Mouse (Mus musculus) layer of hippocampus, adult 9-10 months (tissue): ENCODE measurements at regions not wholly inside any gene's neighbourhood (a gene's known extent, or its start where the extent isn't known, plus 50 kb on each side); places are given as distances from the start of the nearest gene placed in this dataset.
"Not testable (repeated sequence)": the region's sequence is repeated elsewhere in the genome, so short reads cannot be mapped to it uniquely, and the experiment has no call there.

Experiments used
- DNase-seq: peaks from one replicate; pipeline ENCODE4 v3.0.0; 2022; ENCODE audit warnings: low spot score

DNA sequence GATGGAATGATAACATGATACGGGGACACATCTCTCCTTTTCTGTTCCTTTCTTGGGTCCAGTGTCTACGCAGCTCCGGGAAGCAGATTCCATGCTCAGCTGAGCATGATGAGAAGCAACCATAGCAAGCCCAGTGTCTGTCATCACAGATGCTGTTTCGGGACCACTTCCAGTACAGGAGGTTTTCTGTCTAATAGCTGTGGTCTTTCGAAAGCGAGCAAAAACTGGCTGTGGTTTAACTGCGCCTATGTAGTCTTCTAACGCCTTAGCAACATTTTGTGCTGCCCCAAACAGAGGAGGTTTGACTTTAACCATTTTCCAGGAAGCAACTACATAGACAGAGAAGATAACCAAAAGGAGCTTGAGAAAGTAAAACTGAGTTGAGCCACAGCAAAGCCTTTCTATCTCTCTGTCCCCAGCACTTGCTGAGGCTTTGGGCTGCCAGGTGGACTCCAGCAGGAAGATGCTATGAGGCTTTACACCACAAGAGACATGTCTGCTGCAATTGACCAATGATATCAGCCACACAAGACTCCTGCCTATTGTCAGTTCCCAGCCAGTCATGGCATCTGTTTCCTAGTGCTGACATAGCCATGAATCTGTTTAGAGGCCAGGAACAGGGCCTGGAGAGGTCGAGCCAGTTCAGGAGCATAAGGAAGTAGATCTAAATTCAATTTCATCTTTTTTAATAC, 95.1 kb downstream of the Stard3nl start:
- peak; percentile 2 for DNase-seq

DNA sequence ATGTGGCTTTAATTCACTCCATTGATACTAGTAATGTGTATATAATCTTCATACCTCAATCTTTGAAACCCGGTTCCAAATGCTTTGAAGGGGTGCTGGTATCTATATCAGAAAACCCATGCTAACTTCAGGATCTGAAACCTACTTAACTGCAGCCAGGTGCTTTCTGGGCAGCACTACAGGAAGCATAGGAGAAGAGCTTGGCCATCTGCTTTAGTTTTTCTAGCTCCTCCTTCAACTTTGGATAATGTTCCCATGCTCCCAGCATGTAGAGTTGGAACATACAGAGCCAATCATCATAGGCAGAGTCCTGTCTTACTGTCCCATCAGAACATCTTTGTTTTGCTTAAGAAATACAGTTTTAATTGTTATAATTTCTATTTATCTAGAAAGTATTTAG, 99.3 kb downstream of the Stard3nl start:
- no peak for DNase-seq

DNA sequence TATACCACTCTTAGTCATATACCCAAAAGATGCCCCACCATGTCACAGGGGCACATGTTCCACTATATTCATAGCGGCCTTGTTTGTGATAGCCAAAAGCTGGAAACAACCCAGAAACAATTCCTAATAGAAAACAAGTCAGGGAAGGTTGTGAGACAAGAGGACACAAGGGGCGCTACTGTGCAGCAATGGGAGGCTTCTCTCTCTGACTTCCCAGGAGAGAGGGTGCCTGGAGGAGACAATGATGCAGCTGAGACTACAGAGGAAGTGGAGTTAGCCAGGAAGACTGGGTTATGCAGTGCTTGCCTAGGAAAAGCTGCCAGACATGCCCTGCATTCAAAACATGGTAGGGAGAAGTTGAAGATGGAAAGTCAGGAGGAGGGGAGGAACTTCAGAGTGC, 102.6 kb downstream of the Stard3nl start:
- DNase-seq: no peak

DNA sequence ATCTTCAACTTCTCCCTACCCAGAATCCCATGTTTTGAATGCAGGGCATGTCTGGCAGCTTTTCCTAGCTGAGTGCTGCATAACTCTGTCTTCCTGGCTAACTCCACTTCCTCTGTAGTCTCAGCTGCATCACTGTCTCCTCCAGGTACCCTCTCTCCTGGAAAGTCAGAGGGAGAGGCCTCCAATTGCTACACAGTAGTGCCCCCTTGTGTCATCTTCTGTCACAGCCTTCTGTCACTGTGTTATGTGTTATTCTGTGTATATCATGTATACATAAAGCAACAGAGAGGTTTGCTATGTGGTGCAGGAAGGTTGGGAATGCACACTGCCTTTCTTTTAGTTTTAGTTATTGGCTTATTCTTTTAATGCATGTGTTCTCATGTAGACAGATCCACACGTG, 112.4 kb downstream of the Stard3nl start:
- no peak for DNase-seq

DNA sequence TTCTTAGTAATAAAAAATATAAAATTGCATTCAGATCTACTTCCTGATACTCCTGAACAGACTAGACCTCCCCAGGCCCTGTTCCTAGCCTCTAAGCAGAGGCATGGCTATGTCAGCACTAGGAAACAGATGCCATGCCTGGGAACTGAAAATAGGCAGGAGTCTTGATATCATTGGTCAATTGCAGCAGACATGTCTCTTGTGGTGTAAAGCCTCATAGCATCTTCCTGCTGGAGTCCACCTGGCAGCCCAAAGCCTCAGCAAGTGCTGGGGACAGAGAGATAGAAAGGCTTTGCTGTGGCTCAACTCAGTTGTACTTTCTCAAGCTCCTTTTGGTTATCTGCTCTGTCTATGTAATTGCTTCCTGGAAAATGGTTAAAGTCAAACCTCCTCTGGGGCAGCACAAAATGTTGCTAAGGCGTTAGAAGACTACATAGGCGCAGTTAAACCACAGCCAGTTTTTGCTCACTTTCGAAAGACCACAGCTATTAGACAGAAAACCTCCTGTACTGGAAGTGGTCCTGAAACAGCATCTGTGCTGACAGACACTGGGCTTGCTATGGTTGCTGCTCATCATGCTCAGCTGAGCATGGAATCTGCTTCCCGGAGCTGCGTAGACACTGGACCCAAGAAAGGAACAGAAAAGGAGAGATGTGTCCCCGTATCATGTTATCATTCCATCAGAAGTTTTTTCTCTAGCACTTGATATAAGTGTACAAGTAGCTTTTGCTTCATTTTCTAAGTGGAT, 122.9 kb downstream of the Stard3nl start:
- DNase-seq: not testable (repeated sequence)

DNA sequence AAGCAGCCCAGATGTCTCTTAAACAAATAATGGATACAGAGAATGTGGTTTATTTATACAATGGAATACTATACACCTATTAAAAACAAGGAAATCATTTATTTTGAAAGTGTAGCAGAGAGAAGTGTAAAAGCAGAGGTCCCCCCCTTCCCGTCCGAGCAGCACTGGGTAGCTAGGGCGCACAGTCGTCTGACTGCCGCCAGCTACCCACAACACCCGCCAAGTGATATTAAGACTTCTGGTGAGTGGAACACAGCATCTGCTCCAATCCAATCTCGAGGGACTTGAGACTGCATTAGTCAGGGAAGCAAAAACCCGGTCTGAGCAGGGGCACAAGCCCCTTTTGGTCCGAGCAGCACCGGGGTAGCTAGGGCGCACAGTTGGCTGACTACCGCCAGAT, 130.6 kb downstream of the Stard3nl start:
- not testable (repeated sequence) for DNase-seq

DNA sequence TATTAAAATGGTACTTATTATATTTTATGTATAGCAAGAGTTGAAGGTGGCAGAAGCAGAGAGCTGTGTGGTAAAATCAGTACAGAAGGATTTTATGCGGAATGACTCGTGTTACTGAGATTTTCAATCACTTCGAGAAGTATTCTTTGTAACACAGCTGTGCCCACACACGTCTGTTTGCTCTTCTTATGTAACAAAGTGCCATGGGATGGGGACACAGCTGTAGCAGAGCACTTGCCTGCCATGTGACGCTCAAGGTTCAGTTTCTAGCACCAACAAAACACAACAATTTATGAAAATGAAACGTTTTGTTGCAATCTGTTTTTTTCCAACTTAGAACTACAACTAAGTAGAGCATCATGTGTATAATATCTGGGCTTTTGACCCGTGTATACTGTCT, 149.0 kb downstream of the Stard3nl start:
- not testable (repeated sequence) for DNase-seq

DNA sequence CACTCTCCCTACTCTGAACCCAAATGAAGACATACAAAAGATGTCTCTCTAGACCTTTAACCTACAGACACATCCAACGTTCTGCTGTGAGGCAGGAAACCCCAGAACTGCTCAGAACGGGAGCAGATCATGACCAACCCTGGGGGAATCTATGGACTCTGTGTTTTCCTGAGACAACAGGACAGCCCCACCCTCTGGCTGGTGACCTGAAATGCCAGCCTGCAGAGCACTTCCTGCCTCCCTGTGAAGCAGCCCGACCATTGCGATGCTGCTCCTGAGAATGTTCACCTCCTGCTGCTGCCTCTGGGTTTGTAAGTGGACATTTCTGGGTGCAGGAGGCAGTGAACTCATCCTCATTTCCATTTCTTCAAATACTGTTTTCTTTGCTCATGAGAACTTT, 153.0 kb downstream of the Stard3nl start:
- DNase-seq: not testable (repeated sequence)

DNA sequence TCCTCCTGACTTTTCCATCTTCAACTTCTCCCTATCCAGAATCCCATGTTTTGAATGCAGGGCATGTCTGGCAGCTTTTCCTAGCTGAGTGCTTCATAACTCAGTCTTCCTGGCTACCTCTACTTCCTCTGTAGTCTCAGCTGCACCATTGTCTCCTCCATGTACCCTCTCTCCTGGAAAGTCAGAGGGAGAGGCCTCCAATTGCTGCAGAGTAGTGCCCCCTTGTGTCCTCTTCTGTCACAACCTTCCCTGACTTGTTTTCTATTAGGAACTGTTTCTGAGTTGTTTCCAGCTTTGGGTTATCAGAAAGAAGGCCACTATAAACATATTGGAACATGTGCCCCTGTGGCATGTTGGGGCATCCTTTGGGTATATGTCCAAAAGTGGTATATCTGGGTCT, 159.3 kb downstream of the Stard3nl start:
- DNase-seq: peak; percentile 13

DNA sequence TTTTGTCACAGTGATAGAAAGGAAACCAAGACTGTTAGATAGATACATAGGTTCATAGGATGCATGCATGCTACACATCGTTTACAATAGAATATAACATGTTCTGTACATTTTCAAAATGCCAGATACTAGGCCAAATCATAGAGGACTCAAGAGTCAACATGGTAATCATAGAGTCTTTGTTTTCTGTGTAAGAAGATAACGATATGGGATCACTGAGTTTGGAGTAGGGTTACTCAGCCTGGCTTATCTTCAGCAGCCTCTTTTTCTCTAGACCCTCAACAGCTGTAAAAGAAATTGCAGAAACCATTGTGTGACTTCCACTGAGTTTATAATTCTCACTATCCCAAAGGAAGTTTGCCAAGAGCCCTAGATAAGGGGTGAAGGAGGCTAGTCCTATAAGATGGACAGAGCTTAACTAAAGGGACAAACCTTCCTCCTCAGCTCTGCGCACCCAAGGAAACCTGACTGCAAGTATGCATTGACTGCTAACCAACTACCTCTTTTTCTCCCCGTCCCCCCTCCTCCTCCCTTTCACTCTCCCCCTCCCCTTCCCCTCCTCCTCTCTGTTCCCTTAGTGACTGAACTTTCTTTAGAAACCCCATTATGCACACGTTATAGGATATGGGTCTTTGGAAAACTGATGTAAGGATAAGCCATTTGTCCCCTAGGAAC, 160.8 kb downstream of the Stard3nl start:
- no peak for DNase-seq

DNA sequence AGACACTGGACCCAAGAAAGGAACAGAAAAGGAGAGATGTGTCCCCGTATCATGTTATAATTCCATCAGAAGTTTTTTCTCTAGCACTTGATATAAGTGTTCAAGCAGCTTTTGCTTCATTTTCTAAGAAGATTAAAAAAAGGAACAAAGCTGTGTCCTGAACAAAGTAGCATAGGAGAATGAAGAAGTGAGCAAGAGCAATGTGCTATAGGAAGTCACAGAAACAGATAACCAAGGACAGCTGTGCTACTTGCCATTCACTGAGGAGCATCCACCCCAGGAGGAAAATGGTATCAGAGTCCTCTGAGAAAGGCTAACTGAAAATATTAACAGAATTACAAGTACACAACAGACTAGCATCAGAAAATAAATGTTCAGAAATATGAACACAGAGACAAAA, 175.6 kb downstream of the Stard3nl start:
- not testable (repeated sequence) for DNase-seq

DNA sequence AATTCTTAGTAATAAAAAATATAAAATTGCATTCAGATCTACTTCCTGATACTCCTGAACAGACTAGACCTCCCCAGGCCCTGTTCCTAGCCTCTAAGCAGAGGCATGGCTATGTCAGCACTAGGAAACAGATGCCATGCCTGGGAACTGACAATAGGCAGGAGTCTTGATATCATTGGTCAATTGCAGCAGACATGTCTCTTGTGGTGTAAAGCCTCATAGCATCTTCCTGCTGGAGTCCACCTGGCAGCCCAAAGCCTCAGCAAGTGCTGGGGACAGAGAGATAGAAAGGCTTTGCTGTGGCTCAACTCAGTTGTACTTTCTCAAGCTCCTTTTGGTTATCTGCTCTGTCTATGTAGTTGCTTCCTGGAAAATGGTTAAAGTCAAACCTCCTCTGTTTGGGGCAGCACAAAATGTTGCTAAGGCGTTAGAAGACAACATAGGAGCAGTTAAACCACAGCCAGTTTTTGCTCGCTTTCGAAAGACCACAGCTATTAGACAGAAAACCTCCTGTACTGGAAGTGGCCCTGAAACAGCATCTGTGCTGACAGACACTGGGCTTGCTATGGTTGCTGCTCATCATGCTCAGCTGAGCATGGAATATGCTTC, 176.1 kb downstream of the Stard3nl start:
- DNase-seq: not testable (repeated sequence)

DNA sequence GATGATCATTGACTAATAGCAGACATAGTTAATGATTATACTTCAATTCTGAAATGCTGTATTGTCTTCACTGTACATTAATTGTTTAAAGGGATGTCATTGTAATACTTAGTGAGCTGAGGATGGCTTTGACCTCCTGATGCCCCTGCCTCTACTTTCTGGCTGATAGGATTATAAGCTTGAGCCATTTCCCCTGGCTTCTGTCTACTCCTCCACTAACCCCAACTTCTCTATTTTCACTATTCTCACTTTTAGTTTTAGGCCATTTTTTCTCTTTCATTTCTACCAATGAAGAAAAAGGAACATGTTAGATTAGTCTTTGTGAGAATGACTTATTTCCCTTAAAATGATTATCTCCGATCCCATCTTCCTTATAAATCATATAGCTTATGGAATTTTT, 190.9 kb downstream of the Stard3nl start:
- no peak for DNase-seq

DNA sequence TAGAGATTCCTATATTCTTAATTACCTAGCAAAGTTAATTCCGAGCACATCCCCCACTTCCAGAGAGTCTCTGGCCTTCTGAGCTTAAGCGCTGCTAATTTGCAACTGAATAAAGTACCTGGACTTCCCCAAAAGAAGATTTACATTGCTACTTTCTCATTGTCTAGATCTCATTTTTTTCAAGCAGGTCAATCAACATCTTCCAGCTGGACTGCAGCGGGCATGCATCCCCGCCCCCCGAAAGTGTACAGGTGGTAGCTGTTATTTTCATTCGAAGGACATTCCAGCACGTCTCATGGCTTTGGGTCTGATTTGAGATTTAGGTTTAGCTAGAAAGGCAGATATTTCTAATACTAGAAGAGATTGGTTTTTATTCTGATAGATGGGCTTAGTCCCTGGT, 193.3 kb downstream of the Stard3nl start:
- not testable (repeated sequence) for DNase-seq
